Mouse (Mus musculus) brain, embryonic 14.5 days (tissue): ENCODE results near the gene Crat.

Experiments
- CTCF ChIP-seq: fragments of 200-500 bp; IDR thresholded peaks from 2 replicates; pipeline ENCODE4 v1.5.1; 2012; ENCODE audit warnings: inconsistent platforms, mild to moderate bottlenecking, moderate library complexity, borderline replicate concordance; ENCODE audit not compliant: insufficient read depth, insufficient read length; ENCODE audit errors: extremely low read depth
- POLR2A ChIP-seq: fragments of 200-500 bp; IDR thresholded peaks from 2 replicates; pipeline ENCODE4 v1.6.1; 2012; ENCODE audit warnings: mild to moderate bottlenecking, inconsistent platforms, borderline replicate concordance; ENCODE audit not compliant: poor library complexity, insufficient read depth, insufficient read length, severe bottlenecking; ENCODE audit errors: extremely low read depth

- TF ChIP-seq POLR2A (no peak), CTCF (peak; percentile 87)
These were observed 19.9 kb upstream of the Crat start for GRCm38 (mm10) chr2:30435326-30436155.
